In the genomic region with DNA sequence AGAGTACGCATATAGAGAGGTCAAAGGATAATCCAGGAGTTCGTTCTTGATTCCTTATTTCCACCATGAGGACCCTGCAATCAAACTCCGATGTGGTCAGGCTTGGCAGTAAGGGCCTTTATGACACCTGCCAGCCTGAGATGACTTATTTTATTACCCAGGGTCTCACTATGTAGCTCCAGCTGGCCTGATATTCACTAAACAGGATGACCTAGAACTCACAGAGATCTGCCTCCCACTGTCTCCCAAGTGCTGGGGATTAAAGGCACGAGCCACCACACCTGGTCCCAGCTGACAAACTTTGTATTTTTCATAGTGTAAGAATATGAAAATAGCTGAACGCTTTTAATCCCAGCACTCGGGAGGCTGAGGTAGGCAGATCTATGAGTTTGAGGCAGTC, we compare ENCODE assay signal across 10 mouse cellular contexts. TPM values are rescaled to one million over a fixed set of nuclear protein-coding genes. Genes with fewer than 3 reads are reported as not detected.
DNase-seq lines count a peak whose midpoint lies in the region; ATAC-seq and TF ChIP-seq lines count a peak whose summit lies in the region.
"Had no signal": no experiment of that assay in that cellular context is flagged by ENCODE, and none has a peak within 500 bp of the region (broad histone marks: within the 10 kb centered on the region; RNA-seq: fewer than 3 reads in every experiment).

No protein-coding gene starts in this region.

- H3K4me2 ChIP-seq in heart, embryonic 15.5 days = peak overlapping the region; percentile 76; the same call in 1 of the 2 replicates
- peak overlapping the region; percentile 58; the same call in 1 of the 2 replicates for H3K4me2 ChIP-seq in stomach, embryonic 14.5 days (replicated peaks; ENCODE audit: low read depth, low read length)
- no peak overlapping the region for H3K4me2 ChIP-seq in stomach, postnatal 0 days (replicated peaks; ENCODE audit: low read depth)

- peaks cover 10% of the 10 kb centered on the region for H3K4me1 ChIP-seq in heart, embryonic 15.5 days (replicated peaks)
- H3K4me1 ChIP-seq in stomach, embryonic 14.5 days (ENCODE audit: control insufficient read depth, insufficient read depth, low read length) = peaks cover 9% of the 10 kb centered on the region
- no peaks in the 10 kb centered on the region; the same call in 1 of the 2 replicates for H3K4me1 ChIP-seq in stomach, postnatal 0 days (replicated peaks; ENCODE audit: control insufficient read depth, insufficient read depth)
- peaks cover 14% of the 10 kb centered on the region for H3K4me1 ChIP-seq in midbrain, embryonic 10.5 days

- no peak for ATAC-seq in heart, embryonic 15.5 days (replicated peaks; ENCODE audit: insufficient number of reproducible peaks, insufficient read depth, low FRiP score, low read depth)
- ATAC-seq in stomach, embryonic 14.5 days (ENCODE audit: insufficient number of reproducible peaks, insufficient read depth, low FRiP score, low read depth) = no peak
- ATAC-seq in stomach, postnatal 0 days (ENCODE audit: low FRiP score, low TSS enrichment) = no peak

- no peaks in the 10 kb centered on the region for H3K9me3 ChIP-seq in heart, embryonic 15.5 days (replicated peaks)
- no peaks in the 10 kb centered on the region for H3K9me3 ChIP-seq in stomach, embryonic 14.5 days (ENCODE audit: control insufficient read depth, low read depth, low read length)
- H3K9me3 ChIP-seq in stomach, postnatal 0 days (ENCODE audit: control insufficient read depth, low read length) = no peaks in the 10 kb centered on the region
- H3K9me3 ChIP-seq in midbrain, embryonic 10.5 days (replicated peaks) = no peaks in the 10 kb centered on the region

- 74% methylated on average over 6 of the region's 6 CpGs for whole genome bisulfite sequencing in heart, embryonic 15.5 days
- WGBS in stomach, embryonic 14.5 days = 69% methylated on average over 6 of the region's 6 CpGs
- WGBS in stomach, postnatal 0 days = 65% methylated on average over 6 of the region's 6 CpGs
- 68% methylated on average over 6 of the region's 6 CpGs for WGBS in midbrain, embryonic 10.5 days

- H3K27ac ChIP-seq in heart, embryonic 15.5 days = no peak overlapping the region
- H3K27ac ChIP-seq in stomach, embryonic 14.5 days (ENCODE audit: low read length) = no peak overlapping the region
- H3K27ac ChIP-seq in stomach, postnatal 0 days (replicated peaks) = no peak overlapping the region
- no peak overlapping the region for H3K27ac ChIP-seq in midbrain, embryonic 10.5 days (replicated peaks)

- no peak overlapping the region for H3K9ac ChIP-seq in heart, embryonic 15.5 days
- H3K9ac ChIP-seq in stomach, embryonic 14.5 days (replicated peaks; ENCODE audit: low read depth, low read length) = no peak overlapping the region
- H3K9ac ChIP-seq in stomach, postnatal 0 days (ENCODE audit: low read length) = no peak overlapping the region

- no peak for TF ChIP-seq CTCF in stomach, postnatal 0 days (IDR thresholded peaks at IDR 0.05; ENCODE audit: low read depth)

- H3K4me3 ChIP-seq in heart, embryonic 15.5 days = no peak overlapping the region
- H3K4me3 ChIP-seq in stomach, embryonic 14.5 days (ENCODE audit: low read depth, low read length) = no peak overlapping the region
- no peak overlapping the region for H3K4me3 ChIP-seq in stomach, postnatal 0 days (ENCODE audit: low read depth, low read length)
- H3K4me3 ChIP-seq in midbrain, embryonic 10.5 days = peak overlapping the region; percentile 56

- DNase-seq in heart, postnatal 4 days = no peak
- DNase-seq in stomach, postnatal 0 days (ENCODE audit: low spot score) = no peak
- no peak for DNase-seq in midbrain, embryonic 10.5 days (ENCODE audit: low spot score)
- no peak for DNase-seq in retina, embryonic 14.5 days (ENCODE audit: low spot score)
- DNase-seq in adrenal gland, adult (ENCODE audit: inconsistent age in 2 of 2, low spot score in 1 of 2) = no peak
- DNase-seq: lung, adult 2 months had no signal

- no peak for TF ChIP-seq EP300 in stomach, postnatal 0 days (optimal IDR thresholded peaks at IDR 0.05)

- no peaks in the 10 kb centered on the region for H3K27me3 ChIP-seq in heart, embryonic 15.5 days
- no peaks in the 10 kb centered on the region for H3K27me3 ChIP-seq in stomach, embryonic 14.5 days (ENCODE audit: control insufficient read depth, insufficient read depth, low read length)
- no peaks in the 10 kb centered on the region for H3K27me3 ChIP-seq in stomach, postnatal 0 days (ENCODE audit: control insufficient read depth, insufficient read depth, low read length)
- H3K27me3 ChIP-seq in midbrain, embryonic 10.5 days (ENCODE audit: low read depth, poor library complexity, severe bottlenecking) = peaks cover 48% of the 10 kb centered on the region

- no peaks in the 10 kb centered on the region for H3K36me3 ChIP-seq in heart, embryonic 15.5 days
- no peaks in the 10 kb centered on the region for H3K36me3 ChIP-seq in stomach, embryonic 14.5 days (ENCODE audit: control insufficient read depth, insufficient read depth, low read length)
- H3K36me3 ChIP-seq in stomach, postnatal 0 days (ENCODE audit: control insufficient read depth, insufficient read depth, low read length) = no peaks in the 10 kb centered on the region
- H3K36me3 ChIP-seq in midbrain, embryonic 10.5 days = no peaks in the 10 kb centered on the region

RNA-seq across cellular contexts. Expression of gene Tubg2, which starts 0.6 kb away (rescaled TPM):
- 2.7 and 3.4 TPM in 2 replicates for polyA plus RNA-seq in heart, embryonic 15.5 days (2015; fragmentation: Nextera tagmentation; extraction: Ambion mirVana)
- total RNA-seq in heart, postnatal 4 days (2021) = 1 to 10 TPM; 6.6 to 7.0 TPM
- polyA plus RNA-seq in stomach, embryonic 14.5 days (2014; fragmentation: Nextera tagmentation; extraction: Ambion mirVana) = 3.6 and 4.5 TPM in 2 replicates
- polyA plus RNA-seq in stomach, postnatal 0 days (2015; fragmentation: Nextera tagmentation; extraction: Ambion mirVana) = 3.0 and 3.1 TPM in 2 replicates
- 2.1 and 3.9 TPM in 2 replicates for polyA plus RNA-seq in midbrain, embryonic 10.5 days (2016; fragmentation: Nextera tagmentation; extraction: Ambion mirVana)

RNA-seq across cellular contexts. Expression of gene Cntnap1, which starts 15.2 kb away (rescaled TPM):
- 0.50 and 0.85 TPM in 2 replicates for polyA plus RNA-seq in heart, embryonic 15.5 days (2015; fragmentation: Nextera tagmentation; extraction: Ambion mirVana)
- total RNA-seq in heart, postnatal 4 days (2021) = 1 to 10 TPM; 1.5 to 1.6 TPM
- 2.1 and 2.2 TPM in 2 replicates for polyA plus RNA-seq in stomach, embryonic 14.5 days (2014; fragmentation: Nextera tagmentation; extraction: Ambion mirVana)
- 0.52 and 0.94 TPM in 2 replicates for polyA plus RNA-seq in stomach, postnatal 0 days (2015; fragmentation: Nextera tagmentation; extraction: Ambion mirVana)
- 0.28 and 0.43 TPM in 2 replicates for polyA plus RNA-seq in midbrain, embryonic 10.5 days (2016; fragmentation: Nextera tagmentation; extraction: Ambion mirVana)
- total RNA-seq: neutrophil, adult 5-6 weeks had no signal

RNA-seq across cellular contexts. Expression of gene Plekhh3, which starts 16.0 kb away (rescaled TPM):
- 10.5 and 13.6 TPM in 2 replicates for polyA plus RNA-seq in heart, embryonic 15.5 days (2015; fragmentation: Nextera tagmentation; extraction: Ambion mirVana)
- total RNA-seq in heart, postnatal 4 days (2021) = 10 to 100 TPM; 23.1 to 27.3 TPM
- polyA plus RNA-seq in stomach, embryonic 14.5 days (2014; fragmentation: Nextera tagmentation; extraction: Ambion mirVana) = 25.6 and 26.0 TPM in 2 replicates
- 23.8 and 25.6 TPM in 2 replicates for polyA plus RNA-seq in stomach, postnatal 0 days (2015; fragmentation: Nextera tagmentation; extraction: Ambion mirVana)
- polyA plus RNA-seq in midbrain, embryonic 10.5 days (2016; fragmentation: Nextera tagmentation; extraction: Ambion mirVana) = 4.5 and 5.6 TPM in 2 replicates

RNA-seq across cellular contexts. Expression of gene Ccr10, which starts 20.1 kb away (rescaled TPM):
- 0.28 and 0.38 TPM in 2 replicates for polyA plus RNA-seq in heart, embryonic 15.5 days (2015; fragmentation: Nextera tagmentation; extraction: Ambion mirVana)
- not detected for total RNA-seq in heart, postnatal 4 days (2021)
- polyA plus RNA-seq in stomach, embryonic 14.5 days (2014; fragmentation: Nextera tagmentation; extraction: Ambion mirVana) = 0.14 and 0.33 TPM in 2 replicates
- polyA plus RNA-seq in stomach, postnatal 0 days (2015; fragmentation: Nextera tagmentation; extraction: Ambion mirVana) = 0.16 and 0.24 TPM in 2 replicates
- 0.17 and 0.20 TPM in 2 replicates for polyA plus RNA-seq in midbrain, embryonic 10.5 days (2016; fragmentation: Nextera tagmentation; extraction: Ambion mirVana)
- total RNA-seq: gastrocnemius, postnatal 10 days; neutrophil, adult 5-6 weeks had no signal

RNA-seq across cellular contexts. Expression of gene Tubg1, which starts 35.4 kb away (rescaled TPM):
- polyA plus RNA-seq in heart, embryonic 15.5 days (2015; fragmentation: Nextera tagmentation; extraction: Ambion mirVana) = 62.1 and 71.6 TPM in 2 replicates
- 10 to 100 TPM; 53.5 to 53.7 TPM for total RNA-seq in heart, postnatal 4 days (2021)
- 70.5 and 70.9 TPM in 2 replicates for polyA plus RNA-seq in stomach, embryonic 14.5 days (2014; fragmentation: Nextera tagmentation; extraction: Ambion mirVana)
- 29.7 and 29.8 TPM in 2 replicates for polyA plus RNA-seq in stomach, postnatal 0 days (2015; fragmentation: Nextera tagmentation; extraction: Ambion mirVana)
- 131 and 135 TPM in 2 replicates for polyA plus RNA-seq in midbrain, embryonic 10.5 days (2016; fragmentation: Nextera tagmentation; extraction: Ambion mirVana)
